Mouse (Mus musculus): Measurements from ENCODE around the gene Tulp2.
A peak's percentile ranks its signal among the peaks of the same experiment; 100 is the strongest.
"Not testable (repeated sequence)": the region's sequence is repeated elsewhere in the genome, so short reads cannot be mapped to it uniquely, and the experiment has no call there.

The Tulp2 gene

GRCm38 (mm10) chr7:45460377-45460776 is 21.3 kb upstream of the Tulp2 start:
- no peak for DNase-seq

- DNase-seq: peak; percentile 29 to 56
These were observed 20.8 kb upstream of the Tulp2 start for GRCm38 (mm10) chr7:45460860-45461314.

DNA sequence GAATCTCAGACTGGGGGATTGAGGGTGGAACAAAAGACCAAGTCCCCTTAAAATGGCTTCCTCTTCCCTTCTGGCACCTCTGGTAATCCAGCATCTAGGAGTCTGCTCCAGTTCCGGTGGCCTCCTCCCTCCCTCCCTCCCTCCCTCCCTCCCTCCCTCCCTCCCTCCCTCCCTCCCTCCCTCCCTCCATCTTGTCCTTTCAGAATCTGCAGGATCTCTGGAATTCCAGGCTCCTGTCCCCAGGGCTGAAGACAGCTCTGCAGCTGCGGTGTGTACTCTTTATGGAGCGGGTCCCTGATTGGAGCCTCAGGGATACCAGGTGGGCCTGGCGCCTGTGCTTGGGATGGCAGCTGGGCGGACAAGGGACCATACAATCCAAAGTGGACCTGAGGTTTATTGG is 20.4 kb upstream of the Tulp2 start:
- no peak for DNase-seq

DNA sequence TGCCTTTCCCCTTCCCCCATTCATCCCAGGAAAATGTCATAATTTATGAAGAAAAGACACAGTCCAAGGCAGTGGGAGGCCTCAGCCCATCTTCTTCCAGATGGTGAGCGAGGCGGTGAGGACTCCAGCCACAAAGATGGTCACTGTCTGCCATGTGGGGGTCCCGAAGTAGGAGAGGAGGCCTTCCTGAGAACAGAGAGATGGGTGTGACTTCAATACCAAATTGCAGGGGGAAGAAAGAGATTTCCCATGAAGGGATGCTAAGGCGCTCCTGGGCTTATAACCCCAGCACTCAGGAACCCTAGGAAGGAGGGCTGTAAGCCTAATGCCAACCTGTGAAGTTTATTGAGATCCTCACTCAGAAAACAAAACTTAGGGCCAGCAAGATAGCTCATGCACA is 19.9 kb upstream of the Tulp2 start:
- DNase-seq: no peak

DNA sequence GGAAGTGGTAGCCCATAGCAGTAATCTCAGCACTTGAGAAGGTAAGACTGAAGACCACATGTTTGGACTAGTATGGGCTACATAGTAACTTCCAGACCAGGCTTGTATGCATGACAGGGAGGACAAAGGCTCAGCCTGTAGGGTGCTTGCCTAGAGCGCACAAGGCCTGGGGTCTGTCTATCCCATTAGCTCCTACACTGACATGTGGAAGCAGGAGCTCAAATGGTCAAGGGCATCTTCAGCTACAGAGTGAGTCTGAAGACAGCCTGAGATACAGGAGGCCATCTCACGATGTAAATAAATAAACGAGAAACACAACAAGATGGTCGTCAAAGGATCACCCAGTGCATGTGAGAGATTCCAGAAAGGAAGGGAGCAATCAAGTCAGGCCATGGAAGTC is 19.4 kb upstream of the Tulp2 start:
- no peak for DNase-seq

DNA sequence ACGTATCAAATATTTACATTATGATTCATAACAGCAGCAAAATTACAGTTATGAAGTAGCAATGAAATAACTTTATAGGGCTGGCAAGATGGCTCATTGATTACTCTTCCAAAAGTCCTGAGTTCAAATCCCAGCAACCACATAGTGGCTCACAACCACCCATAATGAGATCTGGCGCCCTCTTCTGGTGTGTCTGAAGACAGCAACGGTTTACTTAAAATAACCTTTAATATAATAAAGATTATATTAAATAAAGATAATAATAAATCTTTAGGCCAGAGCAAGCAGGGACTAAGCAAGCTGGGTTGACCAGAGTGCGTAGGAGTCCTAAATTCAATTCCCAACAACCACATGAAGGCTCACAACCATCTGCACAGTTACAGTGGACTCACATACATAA is 18.8 kb upstream of the Tulp2 start:
- DNase-seq: not testable (repeated sequence)

GRCm38 (mm10) chr7:45463987-45464778 is 17.5 kb upstream of the Tulp2 start:
- DNase-seq: no peak

DNA sequence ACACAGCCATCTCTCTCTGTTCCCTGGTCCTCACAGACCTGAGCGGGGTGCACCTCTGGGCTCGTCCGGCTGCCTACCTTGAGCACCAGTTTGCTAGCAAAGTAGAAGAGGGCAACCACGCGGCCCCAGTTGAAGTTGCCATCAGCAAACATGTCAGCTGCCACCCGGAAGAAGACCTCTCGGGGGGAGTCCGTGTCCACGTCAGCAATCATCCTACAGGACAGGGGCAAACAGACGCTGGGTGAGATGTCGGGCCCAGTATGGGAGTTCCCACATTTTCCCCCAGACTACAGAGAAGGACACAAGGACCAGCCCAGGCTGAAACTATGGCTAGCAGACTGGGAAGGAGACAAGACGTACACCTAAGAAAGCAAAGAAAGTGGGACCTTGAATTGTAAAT is 16.6 kb upstream of the Tulp2 start:
- no peak for DNase-seq

- DNase-seq: peak; percentile 16 to 40
These were observed 16.1 kb upstream of the Tulp2 start for GRCm38 (mm10) chr7:45465549-45465948.

- DNase-seq: peak; percentile 87 to 90
These were observed 15.2 kb upstream of the Tulp2 start, which contains the start of gene Bax for GRCm38 (mm10) chr7:45466283-45467089. Gene Bax (minus strand): TSS chr7:45466898.

DNA sequence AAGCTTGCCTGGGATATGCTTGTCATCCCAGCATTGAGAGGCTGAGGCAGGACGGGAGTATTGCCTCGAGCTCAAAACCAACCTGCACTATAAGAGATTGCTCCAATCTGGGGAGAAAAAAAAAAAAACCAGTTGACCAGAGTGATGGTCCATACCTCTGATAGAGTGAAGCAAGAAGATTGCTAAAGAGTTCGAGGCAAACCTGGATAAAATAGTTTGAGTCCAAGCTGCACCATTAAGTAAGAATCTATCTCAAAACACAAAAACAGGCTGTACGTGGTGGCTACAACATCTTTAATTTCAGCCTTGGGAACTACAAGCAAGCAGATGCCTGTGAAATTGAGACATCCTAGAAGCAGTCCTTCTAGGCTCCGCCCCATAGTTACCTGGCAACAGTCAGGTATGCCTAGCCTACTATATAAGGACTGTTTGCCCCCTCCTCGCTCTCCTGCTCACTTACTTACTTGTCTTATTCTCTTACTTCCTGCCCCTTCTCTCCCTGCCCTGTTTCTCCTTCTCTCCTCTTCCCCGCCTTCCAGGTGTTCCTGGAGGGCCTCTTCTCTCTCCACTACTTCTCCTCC is 14.5 kb upstream of the Tulp2 start:
- DNase-seq: no peak

GRCm38 (mm10) chr7:45470869-45471268 is 10.8 kb upstream of the Tulp2 start:
- DNase-seq: peak; percentile 54 to 72

- DNase-seq: no peak
These were observed 6.2 kb upstream of the Tulp2 start for GRCm38 (mm10) chr7:45475291-45475969.

DNA sequence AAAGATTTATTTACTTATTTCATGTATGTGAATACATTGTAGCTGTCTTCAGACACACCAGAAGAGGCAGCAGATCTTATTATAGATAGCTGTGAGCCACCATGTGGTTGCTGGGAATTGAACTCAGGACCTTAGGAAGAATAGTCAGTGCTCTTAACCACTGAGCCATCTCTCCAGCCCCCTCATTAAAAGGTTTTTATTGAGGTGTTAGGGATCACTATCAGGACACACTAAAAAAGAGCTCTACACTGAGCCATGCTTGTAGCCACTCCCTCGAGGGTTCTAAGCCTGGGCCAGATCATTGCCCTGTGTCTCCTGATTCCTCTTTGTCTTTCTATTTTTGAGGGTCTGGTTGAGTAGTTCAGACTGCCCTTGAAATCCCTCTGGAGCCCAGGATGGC is 5.2 kb upstream of the Tulp2 start:
- no peak for DNase-seq

- DNase-seq: peak; percentile 58 to 62
These were observed 4.7 kb upstream of the Tulp2 start for GRCm38 (mm10) chr7:45477003-45477402.

GRCm38 (mm10) chr7:45478774-45479173 is 2.9 kb upstream of the Tulp2 start:
- no peak for DNase-seq

GRCm38 (mm10) chr7:45480310-45480709 is 1.4 kb upstream of the Tulp2 start:
- DNase-seq: not testable (repeated sequence)

DNA sequence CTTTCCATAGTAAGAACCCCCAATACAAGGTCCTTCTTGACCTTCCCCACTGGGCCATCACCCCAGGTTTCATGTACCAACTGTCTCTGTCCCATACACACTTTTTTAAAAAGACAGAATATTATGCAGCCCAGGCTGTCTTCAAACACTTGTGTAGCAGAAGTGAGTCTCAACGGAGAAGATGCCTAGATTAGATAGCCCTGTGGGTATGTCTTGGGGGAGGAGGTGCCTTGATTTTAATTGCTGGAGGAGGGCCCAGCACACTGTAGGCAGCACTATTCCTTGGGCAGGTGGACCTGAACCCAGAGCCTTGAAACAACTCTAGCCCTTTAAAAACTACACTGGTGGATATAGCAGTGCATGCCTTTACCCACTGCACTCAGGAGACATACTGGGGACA is 489 bp downstream of the Tulp2 start:
- DNase-seq: no peak

DNA sequence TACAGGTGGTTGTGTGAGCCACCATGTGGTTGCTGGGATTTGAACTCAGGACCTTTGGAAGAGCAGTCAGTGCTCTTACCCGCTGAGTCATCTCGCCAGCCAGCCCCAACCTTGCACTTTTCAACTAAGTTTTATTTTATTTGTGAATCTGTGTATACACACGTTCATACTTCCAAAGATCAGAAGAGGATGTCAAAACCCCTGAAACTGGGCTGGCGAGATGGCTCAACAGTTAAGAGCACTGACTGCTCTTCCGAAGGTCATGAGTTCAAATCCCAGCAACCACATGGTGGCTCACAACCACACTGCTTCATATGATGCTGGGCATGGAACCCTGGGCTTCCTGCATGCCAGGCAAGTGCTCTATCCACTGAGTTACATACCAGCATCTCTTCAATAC is 3.3 kb downstream of the Tulp2 start:
- DNase-seq: not testable (repeated sequence)

DNA sequence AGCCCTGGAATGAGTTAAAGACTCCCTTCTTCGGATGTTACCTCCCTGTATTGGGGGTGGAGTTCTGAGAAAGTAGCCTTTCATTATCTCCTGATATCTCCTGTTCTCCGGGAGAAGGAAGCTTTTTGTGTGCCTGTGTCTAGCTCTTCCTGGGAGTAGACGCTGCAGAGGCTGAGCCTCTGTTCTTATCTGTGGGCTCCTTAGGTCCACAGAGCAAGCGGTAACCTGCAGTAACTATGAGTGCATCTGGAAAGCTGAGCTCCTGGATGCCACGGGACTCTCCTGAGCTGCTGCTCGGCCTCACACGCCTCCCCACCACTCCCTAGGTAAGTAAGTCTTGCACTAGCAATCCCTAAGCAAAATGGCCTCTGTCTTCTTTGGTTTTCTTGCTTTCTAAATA is 4.5 kb downstream of the Tulp2 start:
- DNase-seq: no peak

GRCm38 (mm10) chr7:45486761-45487415 is 5.2 kb downstream of the Tulp2 start, which contains the start of gene Gm45808:
Gene Gm45808 (minus strand): TSS chr7:45486811.
- DNase-seq: no peak

- no peak for DNase-seq
These were observed 6.2 kb downstream of the Tulp2 start for GRCm38 (mm10) chr7:45487861-45488292.

All from thymus, postnatal 36 days (tissue).